Mouse (Mus musculus) CD4-positive, CD25-positive, alpha-beta regulatory T cell, adult 2 months (primary cell): ENCODE measurements around the gene Defb29.
A peak's percentile ranks its signal among the peaks of the same experiment; 100 is the strongest.

ENCODE experiments used
- DNase-seq: peaks from one replicate; pipeline ENCODE4 v3.0.0-alpha.2; 2012; ENCODE audit warnings: low read depth, low spot score

Gene Defb29

DNA sequence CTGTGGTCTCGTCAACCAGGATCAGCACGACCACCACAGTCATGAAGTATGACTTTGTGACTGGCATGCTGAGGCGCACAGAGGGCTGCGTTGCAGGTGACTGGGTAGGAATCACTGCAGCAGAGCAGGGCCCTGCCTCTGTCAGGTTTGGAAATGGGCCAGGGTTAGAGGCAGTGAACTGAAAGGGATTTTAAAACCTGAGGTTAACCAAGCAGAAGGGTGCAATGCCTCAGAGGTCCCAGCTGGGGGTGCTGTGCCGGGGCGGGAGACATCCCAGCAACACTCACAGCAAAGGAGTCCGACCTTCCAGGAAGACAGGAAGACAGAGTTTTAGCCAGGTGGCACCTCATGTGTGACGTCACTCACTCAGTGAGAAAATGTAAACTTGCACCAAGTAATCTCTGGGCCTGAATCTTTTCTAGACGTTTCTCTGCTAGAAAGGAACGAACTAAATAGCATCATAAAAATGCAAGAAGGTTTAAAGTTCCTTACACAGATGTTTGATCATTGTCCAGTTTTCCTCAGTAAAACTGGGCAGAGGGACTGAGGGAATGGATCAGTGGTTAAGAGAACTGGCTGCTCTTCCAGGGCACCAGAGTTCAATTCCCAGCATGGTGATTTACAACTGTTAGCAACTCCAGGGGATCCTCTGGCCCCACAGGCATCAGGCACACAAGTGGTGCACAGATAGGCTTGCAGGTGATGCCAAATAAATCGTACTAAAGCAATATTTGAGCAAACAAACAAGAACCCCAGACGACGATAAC is at the start of gene Defb29:
Gene Defb29 (minus strand): TSS at position 155 of the 767 bp plus-strand sequence.
- DNase-seq = no peak

DNA sequence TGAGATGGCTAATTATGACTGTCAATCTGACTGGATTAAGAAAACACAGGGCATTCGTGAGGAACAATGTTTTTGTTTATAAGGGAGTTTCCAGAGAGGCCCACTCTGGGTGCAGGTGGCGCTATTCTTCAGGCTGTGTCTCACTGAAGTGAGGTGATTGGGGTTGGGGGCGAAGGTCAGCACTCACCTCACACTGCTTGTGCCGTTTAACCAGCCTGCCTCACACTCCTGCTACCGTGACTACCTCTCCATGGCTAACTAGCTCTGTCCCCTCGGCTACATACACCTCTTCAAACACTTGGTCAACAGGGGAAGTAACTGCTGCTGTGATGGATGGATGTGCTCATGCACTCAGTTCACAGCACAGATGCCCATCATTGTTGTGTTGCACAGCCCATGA is 49.1 kb upstream of the Defb29 start:
- DNase-seq = no peak

DNA sequence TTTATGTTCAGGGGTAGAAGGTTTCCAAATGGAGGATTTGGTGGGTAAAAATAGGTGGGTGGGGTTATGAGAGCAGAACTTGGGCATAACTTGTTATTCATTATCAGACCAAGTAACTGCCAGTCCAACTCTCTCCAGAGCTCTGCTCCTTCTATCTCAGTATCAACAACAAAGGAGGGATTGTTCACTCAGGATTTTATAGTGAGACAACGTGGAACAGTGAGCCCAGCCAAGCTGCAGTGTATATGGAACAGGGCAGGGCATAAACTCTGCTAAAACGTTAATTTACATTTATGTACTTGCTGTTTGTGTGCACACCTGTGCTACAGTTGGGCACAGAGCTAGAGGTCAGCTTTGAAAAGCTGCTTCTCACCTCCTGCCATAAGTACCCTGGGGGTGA is 48.6 kb upstream of the Defb29 start:
- DNase-seq = no peak

DNA sequence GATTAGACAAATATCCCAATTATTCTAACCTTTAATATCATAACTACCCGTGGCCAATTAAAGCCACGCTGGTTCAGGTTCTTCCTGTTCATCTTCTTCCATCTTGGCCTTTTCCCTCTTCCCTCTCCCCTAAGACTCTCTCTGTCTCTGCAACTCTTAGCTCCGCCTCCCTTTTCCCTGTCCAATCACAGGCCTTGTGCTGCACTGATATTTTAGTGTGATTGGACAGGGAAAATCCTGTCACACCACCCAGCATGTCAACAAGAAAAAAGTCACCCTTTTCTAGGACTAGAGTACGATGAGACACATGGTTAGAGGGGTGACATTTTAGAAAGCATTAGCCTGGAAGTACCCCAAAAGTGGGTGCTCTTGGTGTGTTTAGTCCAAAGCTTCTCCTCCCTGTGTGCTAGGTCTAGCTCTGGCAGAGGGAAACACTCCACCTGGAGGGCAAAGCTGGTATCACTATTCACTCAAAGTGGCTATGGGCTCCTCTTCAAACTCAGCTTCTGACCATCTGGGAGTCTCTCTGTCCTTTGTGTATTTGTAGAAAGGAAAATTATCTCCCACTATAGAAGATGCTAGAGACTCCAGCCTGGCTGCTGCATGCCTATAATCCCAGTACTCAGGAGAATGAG is 47.1 kb upstream of the Defb29 start:
- DNase-seq = peak; percentile 23

DNA sequence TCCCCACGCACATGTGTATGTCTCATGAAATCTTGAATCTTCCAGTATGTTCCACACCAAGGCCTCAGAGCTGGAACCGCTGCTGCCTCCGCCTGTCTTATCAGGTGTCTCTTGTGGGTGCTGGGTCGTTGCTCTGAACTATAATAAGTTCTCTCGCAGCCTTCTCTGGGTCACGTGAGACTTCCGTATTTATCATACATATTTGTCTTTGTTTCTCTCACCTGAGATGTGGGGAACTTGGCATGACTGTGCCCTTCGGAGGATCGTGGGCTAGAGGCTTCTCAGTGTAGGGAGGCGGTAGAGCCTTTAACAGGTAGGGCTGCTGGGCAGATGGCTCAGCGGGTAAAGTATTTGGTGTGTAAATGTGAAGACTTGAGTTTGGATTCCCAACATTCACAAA is 40.7 kb upstream of the Defb29 start:
- DNase-seq = no peak

DNA sequence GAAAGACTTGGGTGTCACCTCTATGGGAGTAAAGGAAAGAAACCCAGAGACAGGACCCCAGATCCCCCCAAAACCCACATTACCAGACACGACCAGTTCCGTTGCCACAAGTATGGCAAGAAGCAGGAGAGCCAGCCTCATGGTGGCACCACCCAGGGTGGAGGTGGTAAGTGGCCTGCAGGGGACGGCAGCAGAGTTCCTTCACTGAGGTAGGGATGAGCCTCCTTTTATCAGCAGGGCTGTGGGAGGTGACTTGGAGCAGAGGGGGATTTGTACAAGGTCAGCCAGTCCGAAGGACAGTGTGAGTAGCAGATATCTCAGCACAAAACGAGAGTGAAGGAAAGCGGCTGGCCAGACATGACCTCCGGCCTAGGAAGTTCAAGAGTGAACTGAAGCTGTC is 40.2 kb upstream of the Defb29 start, which contains the start of gene Defb19:
Gene Defb19 (minus strand): TSS at position 206 of the 400 bp plus-strand sequence.
- DNase-seq = no peak

DNA sequence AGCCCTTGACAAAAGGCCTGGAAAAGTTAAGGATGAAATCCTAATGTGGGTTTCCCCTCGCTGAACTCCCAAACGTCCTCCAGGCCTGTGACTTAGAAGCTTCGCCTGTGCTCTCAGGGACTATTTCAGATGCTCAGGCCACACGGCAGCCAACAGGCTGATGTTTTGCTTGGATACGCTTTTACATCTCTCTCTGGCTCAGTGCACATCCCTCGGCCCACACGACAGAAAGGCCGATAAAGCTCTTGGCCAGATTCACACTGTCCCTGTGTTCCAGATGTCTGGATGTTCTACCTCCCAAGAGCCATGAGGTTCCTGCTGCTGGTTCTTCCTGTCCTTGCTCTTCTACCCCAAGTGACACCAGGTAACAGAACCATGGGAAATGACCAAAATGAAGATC is 33.6 kb upstream of the Defb29 start:
- DNase-seq = no peak

DNA sequence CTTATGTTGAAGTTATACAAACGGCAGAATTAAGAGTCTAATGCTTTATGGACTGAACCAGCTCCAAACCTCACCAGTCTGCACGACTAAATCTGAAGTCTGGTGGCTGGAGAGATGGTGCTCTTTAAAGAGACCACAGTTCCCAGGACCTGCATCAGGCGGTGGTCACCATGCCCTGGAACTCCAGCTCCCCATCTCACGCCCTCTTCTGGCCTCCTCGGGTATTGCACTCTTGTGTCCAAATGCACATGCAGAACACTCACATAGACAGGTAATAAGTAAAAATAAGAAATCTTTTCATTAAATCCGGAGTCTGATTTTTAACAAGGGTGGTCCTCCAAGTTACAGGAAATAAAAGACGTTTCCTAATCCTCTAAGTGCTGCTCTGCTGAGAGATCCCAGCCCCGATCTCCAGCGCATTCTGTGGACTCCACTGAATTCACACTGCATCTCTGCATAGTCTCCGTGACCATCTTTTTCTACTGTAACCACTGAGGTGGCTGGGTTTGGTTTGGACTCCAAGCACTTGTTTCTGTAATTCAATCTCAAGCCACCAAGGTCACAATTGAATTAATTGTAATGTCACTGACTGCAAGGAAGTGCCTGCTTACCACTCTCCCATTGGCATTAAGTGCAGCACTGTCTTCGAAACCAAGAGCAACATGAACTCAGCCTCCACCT is 32.4 kb upstream of the Defb29 start, which contains the start of gene Defb21:
Gene Defb21 (plus strand): TSS at position 631 of the 681 bp plus-strand sequence.
- DNase-seq = peak; percentile 13

DNA sequence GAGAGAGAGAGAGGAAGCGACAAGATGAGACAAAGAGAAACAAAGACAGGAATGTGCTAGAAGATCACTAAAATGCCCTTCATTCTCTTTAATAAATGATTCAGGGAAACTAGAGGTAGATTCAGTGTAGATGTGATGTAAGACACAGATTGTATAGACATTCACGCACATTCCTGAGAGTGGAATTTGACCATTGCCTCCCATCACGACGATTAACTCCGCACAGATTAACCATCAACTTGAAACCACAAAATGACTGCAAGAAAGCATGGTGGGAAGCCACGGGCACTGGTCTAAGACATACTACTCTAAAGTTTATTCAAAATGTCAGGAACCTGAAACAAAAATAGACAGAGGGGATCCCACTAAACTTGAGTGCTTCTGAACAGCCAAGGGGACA is 30.4 kb upstream of the Defb29 start:
- DNase-seq = no peak

DNA sequence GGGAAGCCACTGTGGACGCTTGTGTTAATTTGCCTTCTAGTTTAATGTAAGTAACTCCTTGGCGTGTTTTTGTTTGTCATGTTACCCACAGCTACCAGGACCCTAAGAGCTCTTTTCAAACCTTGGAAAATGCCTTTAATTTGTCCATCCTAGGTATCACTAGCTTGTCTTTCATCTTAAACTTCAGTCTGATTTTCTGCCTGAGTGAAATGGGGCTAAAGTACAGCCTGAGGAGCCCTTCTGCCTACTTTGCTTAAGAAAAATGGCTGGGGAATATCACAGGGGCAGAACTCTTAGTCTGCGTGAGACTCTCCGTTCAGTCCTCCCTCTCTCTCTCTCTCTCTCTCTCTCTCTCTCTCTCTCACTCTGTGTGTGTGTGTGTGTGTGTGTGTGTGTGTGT is 30.0 kb upstream of the Defb29 start:
- DNase-seq = no peak

DNA sequence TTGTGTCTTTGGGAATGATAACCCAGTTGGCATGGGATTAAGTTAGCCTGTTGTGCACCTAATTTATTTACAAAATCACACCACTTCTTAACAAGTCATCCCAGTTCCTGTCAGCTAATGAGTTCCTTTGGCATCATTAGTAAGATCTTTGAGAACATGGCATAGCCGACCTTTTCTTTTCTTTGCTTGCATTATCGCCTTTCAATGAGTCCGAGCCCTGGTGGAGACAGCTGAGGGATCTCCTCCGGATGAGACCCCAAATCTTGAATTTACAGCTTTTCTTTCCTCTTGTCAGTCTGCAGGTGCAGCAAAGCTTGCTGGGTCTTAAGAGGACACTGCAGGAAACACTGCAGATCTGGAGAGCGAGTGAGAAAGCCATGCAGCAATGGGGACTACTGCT is 29.1 kb upstream of the Defb29 start, which contains the start of gene Gm17416:
Gene Gm17416 (plus strand): TSS at position 301 of the 400 bp plus-strand sequence.
- DNase-seq = no peak

DNA sequence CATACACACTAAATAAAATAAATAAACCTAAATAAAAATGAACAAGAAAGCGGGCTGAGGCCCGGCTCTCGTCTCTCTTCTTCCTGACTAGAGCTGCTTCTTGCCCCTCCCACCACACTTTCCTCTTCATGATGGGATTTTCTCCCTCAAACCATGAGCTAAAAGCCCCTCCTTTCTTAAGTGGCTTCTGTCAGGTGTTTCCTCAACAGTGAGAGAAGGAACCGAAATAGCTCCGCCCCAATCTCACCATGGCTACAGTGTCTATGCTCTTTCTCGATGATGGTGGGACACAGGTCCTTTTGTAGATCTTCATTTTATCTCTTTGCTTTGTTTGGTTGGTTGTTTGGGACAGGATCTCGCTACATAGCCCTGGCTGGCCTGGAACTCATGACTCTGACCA is 16.8 kb upstream of the Defb29 start:
- DNase-seq = no peak

DNA sequence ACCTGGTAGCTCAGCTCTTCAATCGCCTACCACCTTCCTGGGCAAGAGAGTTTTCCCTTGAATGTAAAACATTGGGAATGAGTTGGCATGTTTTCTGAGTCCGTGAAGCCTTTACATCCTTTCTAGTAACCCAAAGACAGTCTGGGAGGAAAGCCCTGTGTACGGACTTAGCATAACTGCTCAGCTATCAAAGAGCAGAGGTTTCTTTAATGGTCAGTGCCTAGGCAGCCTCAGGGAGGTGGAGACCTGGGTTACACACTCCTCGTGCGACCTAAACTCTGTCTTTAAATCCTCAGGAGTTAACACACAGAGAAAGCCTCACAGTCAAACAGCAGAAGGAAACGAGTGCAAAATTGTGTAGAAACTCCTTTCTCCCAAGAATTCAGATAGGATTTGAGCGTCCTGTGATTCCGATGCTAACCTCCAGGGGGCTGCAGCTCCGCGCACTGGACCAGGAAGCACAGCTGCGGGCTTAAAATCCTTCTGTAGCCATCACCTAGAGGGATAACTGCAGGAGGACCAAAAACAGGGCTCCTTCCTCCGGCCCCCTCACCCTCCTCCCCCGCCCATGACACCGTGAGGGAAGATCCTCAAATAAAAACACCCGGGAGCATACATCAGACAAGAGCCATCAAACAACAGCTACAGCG is 14.0 kb upstream of the Defb29 start:
- peak; percentile 37 for DNase-seq

DNA sequence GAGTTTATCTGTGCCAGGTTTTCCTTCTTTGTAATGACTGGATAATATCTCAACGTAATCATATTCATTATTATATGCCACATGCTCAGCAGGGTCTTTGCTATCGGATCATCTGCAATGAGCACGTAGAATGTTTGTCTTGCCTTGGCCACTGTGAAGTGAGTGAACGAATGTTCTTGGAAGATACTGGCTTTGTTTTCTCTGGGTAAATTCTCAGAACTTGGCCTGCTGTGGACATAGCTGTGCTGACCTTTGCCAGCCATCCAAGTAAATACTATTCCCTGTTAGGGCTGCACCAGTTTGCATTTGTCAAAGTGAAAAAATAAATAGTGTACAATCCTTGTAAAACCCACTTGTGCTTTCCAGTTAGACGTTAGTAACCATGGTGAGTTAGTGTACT is 8.2 kb upstream of the Defb29 start:
- no peak for DNase-seq

DNA sequence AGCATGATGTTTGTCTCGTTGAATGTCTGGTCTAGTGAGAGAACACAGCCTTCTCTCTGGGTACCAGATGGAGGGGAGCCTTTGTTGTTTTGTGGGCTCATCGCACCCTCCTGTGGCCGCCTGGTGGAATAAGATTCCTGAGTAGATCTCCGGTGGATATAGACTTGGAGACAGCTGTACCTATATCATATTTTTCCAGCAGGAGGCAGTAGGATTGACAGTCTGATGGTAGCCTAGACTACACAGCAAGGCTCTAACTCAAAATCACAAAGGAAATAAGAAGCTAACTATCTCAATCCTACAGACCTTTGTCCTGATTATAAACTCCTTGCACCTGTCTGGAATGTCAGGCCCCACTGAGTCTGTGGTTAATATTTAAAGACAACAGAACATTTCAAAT is 4.8 kb upstream of the Defb29 start:
- DNase-seq = peak; percentile 1

DNA sequence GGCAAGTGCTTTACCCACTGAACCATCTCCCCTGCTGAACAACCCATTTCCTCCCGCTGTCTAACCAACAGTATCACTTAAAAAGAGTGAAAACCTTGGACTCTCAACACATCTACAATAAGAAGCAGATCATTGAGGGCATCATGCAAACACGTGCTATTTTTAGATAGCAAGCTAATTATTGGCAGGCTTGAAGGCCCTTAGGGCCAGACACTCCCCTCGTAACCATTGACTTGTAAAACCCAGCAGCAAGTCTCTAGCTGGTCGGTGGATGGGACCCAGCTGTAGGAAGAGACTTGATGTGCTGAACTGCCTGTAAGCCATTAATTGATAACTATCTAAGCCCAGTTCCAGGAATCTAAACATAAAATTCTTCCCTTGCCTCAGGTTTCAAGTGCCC is 3.6 kb upstream of the Defb29 start:
- DNase-seq = no peak

DNA sequence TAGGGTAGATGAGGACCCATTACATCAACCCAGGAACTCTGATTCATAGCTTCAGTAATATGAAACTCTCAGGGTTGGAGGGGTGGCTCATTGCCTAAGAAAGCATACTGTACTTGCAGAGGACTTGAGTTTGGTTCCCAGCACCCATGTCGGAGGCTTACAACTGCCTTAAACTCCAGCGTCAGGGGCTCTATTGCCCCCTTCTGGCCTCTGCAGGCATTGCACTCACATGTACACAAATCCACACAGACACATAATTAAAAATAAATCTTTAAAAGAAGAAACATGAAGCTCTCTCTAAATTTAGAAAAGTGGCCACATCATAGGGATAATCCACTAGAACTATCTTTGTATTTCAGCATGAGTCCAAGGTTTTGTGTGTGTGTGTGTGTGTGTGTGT is 3.0 kb upstream of the Defb29 start:
- no peak for DNase-seq

DNA sequence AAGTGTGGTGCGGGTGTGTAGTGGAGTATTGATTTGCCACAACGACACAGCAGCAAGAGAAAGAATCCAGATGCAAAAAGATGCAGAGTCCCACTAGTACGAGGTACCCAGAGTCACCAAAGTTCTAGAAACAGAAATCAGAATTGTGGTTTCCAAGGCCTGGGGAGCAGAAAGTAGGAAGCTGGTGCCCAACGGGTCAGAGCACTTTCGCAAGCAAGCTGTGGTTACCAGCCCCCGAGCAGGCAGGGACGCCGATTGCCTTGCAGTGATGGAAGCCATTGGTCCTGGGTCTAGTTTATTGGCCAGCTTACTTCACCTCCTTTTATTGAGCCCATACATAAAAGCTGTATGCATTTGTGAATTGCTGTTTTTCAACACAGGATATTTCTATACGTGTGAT is 2.1 kb upstream of the Defb29 start:
- DNase-seq = no peak

DNA sequence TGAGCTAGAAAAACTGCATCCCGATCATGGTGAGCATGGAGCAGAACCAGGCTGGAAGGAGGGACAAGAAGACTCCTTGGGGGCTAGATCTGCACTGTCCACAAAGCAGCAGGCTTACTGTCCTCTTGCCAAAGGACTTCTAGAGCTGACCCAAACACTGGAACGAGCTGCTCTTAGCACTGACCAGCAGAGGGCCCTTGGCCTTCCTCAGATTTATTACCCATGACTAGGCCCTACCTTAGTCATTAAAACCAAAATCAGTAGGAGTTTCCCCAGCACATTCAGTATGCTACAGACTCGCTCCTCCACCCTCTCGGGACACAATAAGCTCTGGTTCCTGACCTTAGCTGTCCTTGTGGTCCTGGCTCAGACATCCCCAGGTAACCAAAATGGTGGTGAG is 21.9 kb downstream of the Defb29 start, which contains the start of gene Defb28:
Gene Defb28 (plus strand): TSS at position 275 of the 400 bp plus-strand sequence.
- no peak for DNase-seq

DNA sequence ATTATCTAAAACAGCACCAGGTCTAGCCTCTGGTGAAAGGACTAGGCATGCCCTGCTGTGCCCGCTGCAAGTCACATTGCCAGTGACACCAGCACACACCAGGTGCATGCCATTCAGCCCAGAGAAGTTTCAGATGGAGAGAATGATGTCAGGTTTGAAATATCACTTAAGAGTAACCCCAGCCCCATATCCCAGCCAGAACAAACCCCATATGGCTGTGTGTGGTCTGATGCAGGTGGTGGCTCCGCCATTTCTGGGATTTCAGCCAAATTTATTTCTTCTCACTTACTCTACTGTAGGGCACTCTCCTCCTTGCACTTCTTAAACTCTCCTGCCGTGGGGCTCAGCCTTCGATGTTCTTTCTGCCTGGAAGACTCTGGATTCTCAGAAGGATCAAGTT is 23.8 kb downstream of the Defb29 start:
- DNase-seq = no peak

DNA sequence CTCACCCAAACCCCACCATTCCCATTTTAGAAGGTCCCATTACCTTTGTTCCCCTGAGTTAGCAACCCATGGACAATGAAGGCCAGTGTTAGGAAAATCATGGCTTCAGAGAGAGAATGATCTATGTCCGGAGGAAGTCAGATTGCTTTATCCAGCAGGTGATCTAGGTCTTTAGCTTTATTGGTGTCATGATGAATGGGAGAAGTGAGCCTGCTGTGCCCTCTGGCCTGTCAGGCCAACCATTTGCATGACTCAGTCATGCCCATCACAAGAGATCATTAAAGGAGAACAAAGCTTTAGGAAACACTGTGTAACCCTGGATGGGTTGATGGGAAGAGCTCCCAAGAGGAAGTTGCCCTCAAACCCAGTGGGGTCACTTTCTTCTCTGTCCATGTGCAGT is 28.3 kb downstream of the Defb29 start, which contains the start of gene Defb26:
Gene Defb26 (minus strand): TSS at position 101 of the 400 bp plus-strand sequence.
- DNase-seq = no peak

DNA sequence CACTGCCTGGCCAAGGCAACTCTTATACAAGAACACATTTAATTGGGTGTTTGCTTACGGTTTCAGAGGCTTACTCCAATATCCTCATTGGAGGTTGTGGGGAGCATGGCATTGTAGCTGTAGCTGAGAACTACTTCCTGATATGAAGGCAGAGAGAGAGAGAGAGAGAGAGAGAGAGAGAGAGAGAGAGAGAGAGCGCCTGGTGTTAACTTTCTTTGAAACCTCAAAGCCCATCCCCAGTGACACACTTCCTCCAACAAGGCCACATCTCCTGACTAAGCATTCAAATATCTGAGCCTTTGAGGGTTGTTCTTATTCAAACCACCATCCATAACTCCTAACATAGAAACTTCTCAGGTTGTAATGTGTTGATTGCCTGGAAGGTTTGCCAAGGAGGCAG is 35.9 kb downstream of the Defb29 start:
- DNase-seq = no peak
